Mouse (Mus musculus) left cerebral cortex, postnatal 10 days (tissue): ENCODE results near the gene Hist1h2ao. TPM values are rescaled to one million over a fixed set of nuclear protein-coding genes. Genes with fewer than 3 reads are reported as not detected.
"Not testable (repeated sequence)": the region's sequence is repeated elsewhere in the genome, so short reads cannot be mapped to it uniquely, and the experiment has no call there.

Experiments used
- DNase-seq, 2 experiments: peaks; one replicate each; pipeline ENCODE4 v3.0.0; 2021 to 2022; ENCODE audit warnings: low spot score in 2 of 2, mixed read lengths in 1 of 2; ENCODE audit errors: extremely low spot score in 1 of 2
- intact Hi-C: fragments of 180-260 bp; cut with DNase I; formaldehyde crosslinking; loops from one replicate; pipeline ENCODE4 v1.15.1; 2025
- total RNA-seq, 2 experiments: library from RNA; stranded (reverse); gene quantifications; 2 replicates each; pipeline ENCODE4 v1.2.3; 2021

Hist1h2ao gene
- total RNA-seq = not detected

DNA sequence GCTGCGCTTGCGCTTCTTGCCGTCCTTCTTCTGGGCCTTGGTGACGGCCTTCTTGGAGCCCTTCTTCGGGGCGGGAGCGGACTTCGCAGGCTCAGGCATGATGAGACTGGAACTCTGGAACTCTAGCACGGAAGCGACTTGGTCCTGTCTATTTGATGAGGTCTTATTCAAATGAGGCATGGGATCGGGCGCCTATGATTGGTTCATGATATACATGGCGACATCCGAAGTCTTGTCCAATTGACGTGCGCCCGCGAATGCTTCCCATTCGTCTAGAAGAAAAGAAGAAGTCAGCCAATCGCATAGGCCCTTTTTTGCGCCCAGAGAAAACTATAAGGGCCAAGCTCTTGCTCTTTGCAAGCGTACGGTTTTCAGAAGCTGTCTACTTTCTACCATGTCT lies at the start of gene Hist1h2ao, which contains the start of gene Hist1h2bq:
Gene Hist1h2ao (plus strand): TSS at position 393 of the 400 bp plus-strand sequence.
Gene Hist1h2bq (minus strand): TSS at position 125 of the 400 bp plus-strand sequence.
- intact Hi-C loops = not testable (repeated sequence)

DNA sequence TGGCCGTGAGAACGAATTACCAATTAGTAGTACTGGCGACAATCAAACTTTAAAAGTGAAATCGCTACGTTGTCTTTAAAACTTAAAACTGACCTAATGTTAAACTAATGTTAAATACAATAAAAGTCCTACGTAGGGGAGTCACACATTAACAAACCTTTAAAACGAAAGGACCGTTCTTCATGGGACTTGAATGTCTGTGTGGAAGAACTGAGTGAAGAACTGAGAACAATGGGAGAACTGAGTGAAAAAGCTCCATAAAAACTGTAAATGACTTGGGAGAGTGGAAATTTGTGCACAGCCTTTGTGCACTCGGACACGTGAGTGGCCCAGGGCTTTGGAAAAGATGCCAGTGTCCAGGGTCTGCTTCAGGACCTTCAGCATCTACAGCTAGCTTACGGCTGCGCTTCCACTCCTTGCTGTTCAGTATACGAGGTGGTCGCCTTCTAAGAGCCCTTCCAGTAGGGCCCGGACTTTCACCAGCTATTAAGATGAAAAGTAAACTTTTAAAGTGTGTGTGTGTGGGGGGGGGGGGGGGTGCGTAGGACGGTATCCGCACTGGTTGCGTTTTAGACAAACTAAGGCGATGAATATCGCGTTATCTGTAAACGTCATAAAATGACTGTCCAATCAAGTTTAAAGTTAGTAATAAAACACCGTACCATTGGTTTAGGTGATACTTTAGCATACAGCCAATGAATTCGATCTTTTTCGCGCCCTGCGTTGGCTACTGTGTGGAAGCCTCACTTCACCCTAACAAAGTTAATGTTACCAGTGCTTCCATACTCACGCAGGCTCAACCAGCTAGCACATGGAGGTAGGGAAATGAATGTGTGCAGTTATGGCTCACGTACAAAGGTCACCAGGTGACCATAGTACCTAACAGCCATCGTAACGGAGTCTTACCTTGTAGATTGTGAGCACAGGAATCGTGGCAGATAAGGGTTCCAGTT lies 31.2 kb upstream of the Hist1h2ao start:
- intact Hi-C loops = no loop called here
- DNase-seq = peak; percentile 73 to 76

More for the DNA sequence above, at the start of gene Hist1h2ao, which contains the start of gene Hist1h2bq:
- DNase-seq = not testable (repeated sequence)

DNA sequence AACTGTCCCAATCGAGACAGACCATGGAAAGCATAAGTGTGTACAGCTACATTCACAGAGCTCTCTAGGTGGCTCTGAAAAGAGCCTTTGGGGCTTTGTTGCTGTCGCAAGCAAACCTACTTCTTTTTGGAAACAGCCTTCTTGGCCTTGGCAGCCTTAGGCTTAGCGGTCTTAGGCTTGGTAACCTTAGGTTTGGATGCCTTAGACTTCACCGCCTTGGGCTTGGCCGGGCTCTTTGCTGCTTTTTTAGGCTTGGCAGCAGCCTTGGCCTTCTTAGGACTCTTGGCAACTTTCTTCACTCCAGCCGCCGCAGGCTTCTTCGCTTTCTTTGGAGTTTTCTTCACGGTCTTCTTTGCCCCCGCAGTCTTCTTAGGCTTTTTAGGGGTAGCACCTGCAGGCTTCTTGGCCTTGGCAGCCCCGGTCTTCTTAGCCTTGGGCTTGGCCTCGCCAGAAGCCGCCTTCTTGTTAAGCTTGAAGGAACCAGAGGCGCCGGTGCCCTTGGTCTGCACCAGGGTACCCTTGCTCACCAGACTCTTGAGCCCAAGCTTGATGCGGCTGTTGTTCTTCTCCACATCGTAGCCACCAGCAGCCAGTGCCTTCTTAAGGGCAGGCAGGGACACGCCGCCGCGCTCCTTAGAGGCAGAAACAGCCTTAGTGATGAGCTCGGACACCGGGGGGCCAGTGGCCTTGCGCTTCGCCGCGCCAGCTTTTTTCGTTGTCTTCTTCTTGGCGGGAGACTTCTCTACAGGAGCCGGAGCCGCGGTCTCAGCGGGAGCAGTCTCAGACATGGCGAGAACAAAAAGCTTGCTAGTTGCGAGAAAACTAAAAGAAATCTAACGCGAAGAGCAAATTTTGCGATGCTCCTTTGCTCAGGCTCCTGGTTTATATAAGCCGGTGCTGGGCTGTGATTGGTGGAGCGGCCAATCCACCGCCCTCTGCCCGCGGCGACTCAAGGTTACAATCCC lies 30.2 kb upstream of the Hist1h2ao start, which contains the start of gene Hist1h1b:
Gene Hist1h1b (minus strand): TSS at position 859 of the 965 bp plus-strand sequence.
- DNase-seq = peak in 1 of 2 experiments; percentile 51
- intact Hi-C loops = no loop called here

DNA sequence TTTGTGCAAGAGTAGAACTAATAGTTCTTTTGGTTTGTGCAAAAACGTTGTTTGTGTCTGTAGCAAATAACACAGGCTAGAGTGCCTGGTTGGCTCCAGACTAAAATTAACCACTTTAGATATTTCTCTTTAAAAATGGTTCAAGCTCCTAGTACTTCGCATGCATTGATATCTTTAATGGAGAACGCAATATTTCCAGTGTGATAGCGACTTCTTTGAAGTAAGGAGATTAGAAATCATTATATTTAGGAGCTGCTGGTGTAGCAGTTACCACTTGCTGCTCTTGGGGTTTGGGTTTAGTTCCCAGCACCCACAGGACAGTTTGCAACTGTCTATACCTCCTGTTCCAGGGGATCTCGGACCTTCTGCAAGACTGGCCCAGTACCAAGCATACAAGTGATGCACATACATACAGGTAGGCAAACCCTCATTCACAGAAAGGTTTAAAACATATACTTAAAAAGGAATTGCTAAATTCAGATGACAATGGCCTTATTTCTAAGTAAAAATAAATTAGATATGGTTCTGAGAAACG lies 29.2 kb upstream of the Hist1h2ao start:
- DNase-seq = no peak
- intact Hi-C loops = no loop called here

DNA sequence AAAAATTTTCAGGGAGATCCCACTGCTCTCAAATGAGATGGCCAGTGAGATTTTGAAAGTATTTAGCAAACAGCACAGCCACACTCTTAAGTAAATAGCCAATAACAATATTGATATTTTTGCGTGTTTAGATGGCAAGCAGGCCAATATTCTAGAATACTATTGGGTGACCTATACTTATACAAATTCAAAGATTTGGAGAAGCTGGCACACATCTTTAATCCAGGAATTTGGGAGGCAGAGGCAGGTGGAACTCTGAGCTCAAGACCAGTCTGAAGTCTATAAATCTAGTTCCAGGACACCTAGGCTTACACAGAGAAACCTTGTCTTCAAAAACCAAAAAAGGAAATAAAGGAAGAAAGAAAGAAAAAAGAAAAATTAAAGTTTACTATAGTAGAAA lies 28.6 kb upstream of the Hist1h2ao start:
- intact Hi-C loops = no loop called here
- DNase-seq = no peak

DNA sequence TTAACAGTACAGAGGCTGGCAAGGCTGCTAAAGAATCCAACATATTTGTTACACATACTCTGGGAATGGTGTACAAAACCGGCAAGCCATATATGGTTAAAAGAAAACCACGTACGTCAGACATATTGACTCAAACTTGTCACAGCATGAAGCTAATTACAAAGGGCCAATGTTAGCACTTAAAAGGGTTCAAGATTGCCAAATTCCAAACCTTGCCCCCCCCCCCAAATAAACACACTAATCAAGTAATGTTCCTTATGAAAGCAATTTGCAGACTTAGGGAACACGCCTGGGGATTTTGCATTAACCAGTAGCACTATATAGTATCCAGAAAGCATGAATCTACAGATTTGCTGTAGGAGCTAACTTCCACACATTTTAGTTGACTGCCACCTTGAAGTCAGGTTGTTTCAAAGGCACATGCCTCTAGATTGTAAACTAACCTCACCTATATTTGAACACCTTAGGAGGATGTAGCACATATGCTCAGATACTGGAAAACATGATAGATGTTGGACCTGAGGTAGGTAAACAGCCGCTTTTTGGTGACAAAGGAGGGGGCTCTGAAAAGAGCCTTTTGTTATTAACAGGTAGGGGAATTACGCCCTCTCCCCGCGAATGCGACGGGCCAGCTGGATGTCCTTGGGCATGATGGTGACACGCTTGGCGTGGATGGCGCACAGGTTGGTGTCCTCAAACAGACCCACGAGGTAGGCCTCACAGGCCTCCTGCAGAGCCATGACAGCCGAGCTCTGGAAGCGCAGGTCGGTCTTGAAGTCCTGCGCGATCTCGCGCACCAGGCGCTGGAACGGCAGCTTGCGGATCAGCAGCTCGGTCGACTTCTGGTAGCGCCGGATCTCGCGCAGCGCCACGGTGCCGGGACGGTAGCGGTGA lies 27.7 kb upstream of the Hist1h2ao start:
- intact Hi-C loops, DNase-seq: not testable (repeated sequence)

DNA sequence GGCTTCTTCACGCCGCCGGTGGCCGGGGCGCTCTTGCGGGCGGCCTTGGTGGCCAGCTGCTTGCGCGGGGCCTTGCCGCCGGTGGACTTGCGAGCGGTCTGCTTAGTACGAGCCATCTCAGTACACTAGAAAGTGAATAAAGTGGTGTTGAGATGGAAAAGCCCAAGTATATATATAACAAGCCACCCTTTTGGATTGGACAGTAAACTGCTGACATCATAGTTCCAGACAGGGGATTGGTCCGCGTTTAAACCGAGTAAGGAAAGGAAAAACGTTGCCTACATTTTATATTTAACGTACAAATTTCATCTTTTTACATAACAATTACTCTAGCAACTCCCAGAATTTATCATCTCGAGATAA lies 27.0 kb upstream of the Hist1h2ao start, which contains the start of gene Hist1h3i:
Gene Hist1h3i (minus strand): TSS at position 116 of the 363 bp plus-strand sequence.
- peak; percentile 28 to 81 for DNase-seq
- intact Hi-C loops = no loop called here

DNA sequence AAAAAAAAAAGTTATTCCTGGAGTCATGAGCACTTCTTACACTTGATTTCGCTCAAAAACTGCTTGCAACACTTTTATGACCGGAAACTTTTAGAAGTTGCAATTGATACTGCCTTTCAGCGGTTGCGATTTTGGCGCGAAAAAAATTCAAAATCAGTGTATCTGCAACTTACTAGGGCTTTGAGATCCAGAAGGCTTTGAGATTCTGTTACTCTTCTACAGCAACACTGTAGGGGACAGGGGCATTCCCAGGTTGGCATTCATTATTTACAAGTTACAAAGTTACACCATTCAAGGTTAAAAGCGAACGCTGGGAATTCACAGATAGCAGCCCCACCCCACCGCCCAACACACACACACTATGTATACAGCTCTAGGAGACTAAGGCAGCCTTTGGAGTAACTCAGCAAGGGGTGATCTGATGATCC lies 26.5 kb upstream of the Hist1h2ao start:
- intact Hi-C loops = no loop called here
- DNase-seq = no peak

DNA sequence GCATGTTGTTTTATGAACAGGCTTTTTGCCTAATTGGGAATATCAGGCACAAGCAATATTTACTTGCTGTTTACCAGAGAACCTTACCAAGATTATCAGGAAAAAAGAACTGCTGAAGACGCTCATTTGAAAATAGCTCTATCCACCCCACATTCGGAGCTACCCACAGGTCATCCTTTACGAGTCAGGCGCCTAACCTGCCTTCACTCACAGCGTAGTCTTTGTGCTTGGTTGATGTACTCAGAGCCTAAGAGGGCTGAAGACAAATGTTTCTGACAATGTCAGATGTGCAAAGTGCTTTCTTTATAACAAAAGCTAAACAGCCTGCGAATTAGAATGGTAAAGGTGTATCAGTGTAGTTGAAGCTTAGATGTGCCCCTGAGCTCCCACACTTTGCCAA lies 26.0 kb upstream of the Hist1h2ao start:
- DNase-seq = no peak
- intact Hi-C loops = no loop called here

DNA sequence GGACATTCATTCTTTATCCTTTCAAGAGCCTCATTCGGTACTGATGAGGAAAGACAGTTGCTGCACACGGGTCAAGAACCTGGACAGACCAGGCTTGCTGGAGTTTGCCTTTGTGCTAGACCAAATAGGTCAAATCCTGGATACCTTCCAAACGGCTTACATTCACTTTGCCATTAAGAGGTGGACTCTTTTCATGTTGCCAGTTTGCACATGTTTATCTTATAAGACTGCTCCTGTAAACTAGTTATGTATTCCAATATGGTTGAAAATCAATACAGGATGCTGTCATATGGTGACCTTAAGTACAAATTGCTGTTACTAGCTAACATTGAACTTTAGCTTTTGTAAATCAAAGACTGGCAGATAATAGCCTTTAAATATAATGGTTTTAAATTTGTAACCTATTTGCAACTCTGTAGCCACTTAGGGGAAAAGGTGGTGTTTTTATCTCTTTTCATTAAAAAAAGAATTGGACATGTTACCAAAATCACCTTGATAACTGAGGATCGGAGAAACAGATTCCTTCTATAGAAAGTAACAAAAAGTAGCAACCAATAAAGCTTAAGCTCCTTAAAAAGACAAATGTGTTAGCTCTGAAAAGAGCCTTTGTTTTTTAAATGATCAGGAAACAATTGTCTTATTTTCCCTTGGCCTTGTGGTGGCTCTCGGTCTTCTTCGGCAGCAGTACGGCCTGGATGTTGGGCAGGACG lies 23.9 kb upstream of the Hist1h2ao start:
- intact Hi-C loops = no loop called here
- no peak for DNase-seq

DNA sequence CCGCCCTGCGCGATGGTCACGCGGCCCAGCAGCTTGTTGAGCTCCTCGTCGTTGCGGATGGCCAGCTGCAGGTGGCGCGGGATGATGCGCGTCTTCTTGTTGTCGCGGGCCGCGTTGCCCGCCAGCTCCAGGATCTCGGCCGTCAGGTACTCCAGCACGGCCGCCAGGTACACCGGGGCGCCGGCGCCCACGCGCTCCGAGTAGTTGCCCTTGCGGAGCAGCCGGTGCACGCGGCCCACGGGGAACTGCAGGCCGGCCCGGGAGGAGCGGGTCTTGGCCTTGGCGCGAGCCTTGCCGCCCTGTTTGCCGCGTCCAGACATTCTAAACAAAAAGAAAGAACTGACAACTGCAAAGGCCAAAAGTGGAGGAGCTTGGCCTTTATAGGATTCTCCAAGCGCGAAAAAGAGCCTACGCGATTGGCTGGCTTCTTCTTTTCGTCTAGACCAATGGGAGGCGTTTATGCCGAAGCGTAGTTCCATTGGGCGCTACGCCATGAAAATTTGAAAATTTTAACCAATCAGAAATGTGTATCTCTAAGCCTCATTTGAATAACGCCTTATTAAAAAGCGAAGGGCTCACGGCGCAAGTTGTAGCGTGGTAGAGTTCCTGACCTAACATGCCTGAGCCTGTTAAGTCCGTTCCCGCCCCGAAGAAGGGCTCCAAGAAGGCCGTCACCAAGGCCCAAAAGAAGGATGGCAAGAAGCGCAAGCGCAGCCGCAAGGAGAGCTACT lies 23.2 kb upstream of the Hist1h2ao start, which contains the start of the genes Hist1h2an and Hist1h2bp:
Gene Hist1h2an (minus strand): TSS at position 320 of the 731 bp plus-strand sequence.
Gene Hist1h2bp (plus strand): TSS at position 563 of the 731 bp plus-strand sequence.
- intact Hi-C loops = not testable (repeated sequence)
- DNase-seq = peak; percentile 87 to 99

DNA sequence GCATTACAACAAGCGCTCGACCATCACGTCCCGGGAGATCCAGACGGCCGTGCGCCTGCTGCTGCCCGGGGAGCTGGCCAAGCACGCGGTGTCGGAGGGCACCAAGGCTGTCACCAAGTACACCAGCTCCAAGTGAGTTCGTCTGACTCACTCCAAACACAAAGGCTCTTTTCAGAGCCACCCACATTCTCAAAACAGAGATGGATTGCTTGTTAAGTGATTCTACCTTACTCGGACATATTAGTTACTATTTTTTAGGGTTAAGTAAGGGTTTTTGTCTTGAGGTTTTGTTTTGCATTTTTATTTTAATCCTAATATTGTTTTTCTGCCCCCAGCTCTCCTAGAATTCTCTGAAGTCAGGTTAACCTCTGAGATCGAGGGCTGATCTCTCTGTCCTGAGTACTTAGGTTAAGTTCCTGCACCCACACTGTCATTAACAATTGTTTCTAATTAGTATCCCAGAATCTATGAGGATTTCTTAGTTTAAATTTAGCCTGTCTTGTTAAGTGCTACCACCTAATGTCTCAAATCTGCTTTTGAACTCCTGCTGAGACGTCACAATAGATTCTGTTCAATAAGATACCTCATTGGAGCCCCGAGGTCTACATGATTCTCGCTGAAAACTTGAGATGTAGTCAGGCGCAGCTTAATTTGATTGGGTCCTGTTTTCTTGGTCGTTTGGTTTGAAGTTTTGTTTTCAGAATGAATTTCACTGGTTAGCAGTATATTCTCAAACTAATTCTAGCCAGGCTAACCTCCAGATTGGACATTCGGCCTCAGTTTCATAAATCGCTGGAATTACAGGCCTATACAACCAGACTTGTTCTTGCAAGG lies 22.3 kb upstream of the Hist1h2ao start:
- intact Hi-C loops = no loop called here
- no peak for DNase-seq

DNA sequence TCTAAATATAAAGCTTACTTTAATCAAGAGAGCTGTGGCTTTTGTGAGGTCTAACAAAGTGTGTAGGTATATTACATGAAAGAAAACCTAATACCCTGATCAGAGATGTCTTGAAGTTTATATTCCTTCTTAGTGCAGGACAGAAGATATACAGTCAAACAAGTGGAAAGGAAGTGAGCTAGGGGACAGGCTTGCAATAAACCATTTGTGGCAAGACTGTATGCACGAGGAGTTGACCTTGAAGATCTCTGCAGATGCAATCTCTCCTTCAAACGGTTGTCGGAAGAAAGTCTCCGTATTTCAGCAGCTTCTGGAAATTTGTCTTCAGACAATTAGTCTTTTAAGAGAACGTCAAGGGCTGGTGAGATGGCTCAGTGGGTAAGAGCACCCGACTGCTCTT lies 20.3 kb upstream of the Hist1h2ao start:
- intact Hi-C loops = no loop called here
- no peak for DNase-seq

DNA sequence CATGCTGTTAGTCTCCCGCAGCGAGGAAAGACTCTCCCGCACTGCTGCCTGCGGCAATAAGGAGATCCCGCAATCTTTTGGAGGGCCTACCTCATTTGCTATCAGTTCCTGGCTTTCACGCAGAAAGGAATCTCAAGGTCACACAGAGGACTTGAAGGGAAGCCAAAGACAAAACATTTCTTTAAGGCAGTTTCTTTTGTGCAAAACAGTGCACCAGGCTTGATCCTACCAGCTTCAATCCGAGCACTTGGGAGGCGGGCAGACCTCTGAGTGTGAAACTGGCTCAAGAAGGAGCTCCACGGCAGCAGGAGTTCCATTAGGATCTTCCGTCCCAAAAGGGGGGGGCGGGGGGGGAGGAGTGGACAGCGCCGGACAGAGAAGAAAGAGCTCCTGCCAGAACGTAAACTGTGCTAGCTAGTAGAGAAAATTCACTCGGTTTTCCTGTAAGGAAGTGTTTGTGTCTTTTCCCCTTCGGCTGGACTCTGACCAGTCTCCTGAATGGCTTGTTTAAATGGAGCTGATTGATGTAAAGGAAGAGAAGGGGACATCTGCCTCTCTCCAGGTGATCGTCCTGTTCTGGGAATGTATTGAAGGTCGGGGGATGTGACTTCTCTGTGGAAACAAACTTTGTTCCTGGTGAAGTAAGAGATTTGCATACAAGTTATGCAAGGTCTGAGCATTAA lies 19.5 kb upstream of the Hist1h2ao start:
- no peak for DNase-seq
- intact Hi-C loops = no loop called here

DNA sequence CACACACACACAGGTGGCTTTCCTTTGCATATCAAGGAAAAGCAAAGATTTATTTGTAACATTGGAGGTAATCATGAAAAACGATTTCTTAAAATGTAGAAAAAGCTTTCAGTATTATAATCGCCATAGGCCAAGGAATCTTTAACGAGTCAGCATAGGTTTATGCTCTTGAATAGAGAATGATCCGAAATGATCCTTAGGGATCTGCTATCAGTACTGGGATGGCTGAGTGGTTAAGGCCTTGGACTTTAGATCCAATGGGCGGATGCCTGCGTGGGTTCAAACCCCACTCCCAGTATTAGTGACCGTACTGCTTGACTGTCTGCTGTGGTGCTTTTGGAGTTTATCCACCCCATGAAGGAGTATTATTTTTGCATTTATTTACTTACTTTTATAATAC lies 14.7 kb upstream of the Hist1h2ao start:
- no peak for DNase-seq
- intact Hi-C loops = no loop called here
